Mouse (Mus musculus) forebrain, embryonic 11.5 days (tissue): ENCODE results near the gene Uvrag. TPM values are rescaled to one million over a fixed set of nuclear protein-coding genes. Genes with fewer than 3 reads are reported as not detected.

Source experiments
- ATAC-seq: fragments of 200-750 bp; cut with Nextera tagmentation; replicated peaks from 2 replicates; pipeline ENCODE4 v1.8.0; 2017; ENCODE audit warnings: moderate TSS enrichment; ENCODE audit not compliant: low FRiP score
- DNase-seq: peaks from one replicate; pipeline ENCODE4 v3.0.0-alpha.2; 2017; ENCODE audit warnings: low spot score
- H3K27ac ChIP-seq: fragments of 300-500 bp; sonication (generic); 2 replicates; pipeline ENCODE4 v1.5.1; 2014; ENCODE audit warnings: low read depth, low read length
- H3K27me3 ChIP-seq: fragments of 300-500 bp; sonication (generic); 2 replicates; pipeline ENCODE4 v1.6.1; 2014; ENCODE audit warnings: mild to moderate bottlenecking, low read length, mixed read lengths; ENCODE audit not compliant: control insufficient read depth, insufficient read depth
- H3K36me3 ChIP-seq: fragments of 300-500 bp; sonication (generic); 2 replicates; pipeline ENCODE4 v1.6.1; 2014; ENCODE audit warnings: mild to moderate bottlenecking, low read length, moderate library complexity, mixed read lengths; ENCODE audit not compliant: control insufficient read depth, insufficient read depth
- H3K4me1 ChIP-seq: fragments of 300-500 bp; sonication (generic); replicated peaks from 2 replicates; pipeline ENCODE4 v1.6.1; 2014; ENCODE audit warnings: low read length, mixed read lengths; ENCODE audit not compliant: control insufficient read depth, insufficient read depth
- H3K4me2 ChIP-seq: fragments of 300-500 bp; sonication (generic); 2 replicates; pipeline ENCODE4 v1.6.1; 2014; ENCODE audit warnings: low read depth, mild to moderate bottlenecking, low read length, moderate library complexity, mixed read lengths; ENCODE audit not compliant: severe bottlenecking
- H3K4me3 ChIP-seq: fragments of 300-500 bp; sonication (generic); 2 replicates; pipeline ENCODE4 v1.5.1; 2014; ENCODE audit warnings: low read depth, low read length
- H3K9ac ChIP-seq: fragments of 300-500 bp; sonication (generic); 2 replicates; pipeline ENCODE4 v1.6.1; 2014; ENCODE audit warnings: low read length
- H3K9me3 ChIP-seq: fragments of 300-500 bp; sonication (generic); 2 replicates; pipeline ENCODE4 v1.6.1; 2016; ENCODE audit warnings: low read length, mixed read lengths; ENCODE audit not compliant: control insufficient read depth
- WGBS: fragments of 180-500 bp; shearing (Covaris S2); extraction: QIAGEN DNeasy Blood & Tissue Kit; methylation state at CpG from one replicate; pipeline ENCODE4 v1.1.7; 2014; 5-methylcytosine and 5-hydroxymethylcytosine counted together
- polyA plus RNA-seq: library from polyadenylated mRNA; unstranded; fragments of >200 nt; fragmentation: Nextera tagmentation; extraction: Ambion mirVana; gene quantifications from 2 replicates; pipeline ENCODE4 v1.2.1, GENCODE M21; 2014

The Uvrag gene
- polyA plus RNA-seq, 1 experiment from 2014 or later, result 12.2 TPM

GRCm38 (mm10) chr7:98937079-98937813 is 203.7 kb downstream of the Uvrag start:
- H3K4me2 ChIP-seq, result no peak overlapping the region
- no peaks in the 10 kb centered on the region for H3K27me3 ChIP-seq
- DNase-seq (no peak), ATAC-seq (no peak)
- no peak overlapping the region for H3K9ac ChIP-seq
- H3K4me3 ChIP-seq, result no peak overlapping the region
- no peaks in the 10 kb centered on the region for H3K4me1 ChIP-seq
- 70% methylated on average over 20 of the region's 20 CpGs for WGBS
- H3K36me3 ChIP-seq, result no peaks in the 10 kb centered on the region
- no peaks in the 10 kb centered on the region for H3K9me3 ChIP-seq
- no peak overlapping the region for H3K27ac ChIP-seq

GRCm38 (mm10) chr7:98935757-98936156 is 205.2 kb downstream of the Uvrag start:
- DNase-seq, result no peak
- ATAC-seq, result no peak

GRCm38 (mm10) chr7:98935193-98935592 is 205.7 kb downstream of the Uvrag start:
- whole genome bisulfite sequencing, result 86% methylated on average over 10 of the region's 10 CpGs

More at GRCm38 (mm10) chr7:98935757-98936156, 205.2 kb downstream of the Uvrag start:
- H3K4me3 ChIP-seq, result no peak overlapping the region
- H3K36me3 ChIP-seq, result no peaks in the 10 kb centered on the region
- H3K27me3 ChIP-seq, result no peaks in the 10 kb centered on the region
- no peak overlapping the region for H3K9ac ChIP-seq
- no peaks in the 10 kb centered on the region for H3K4me1 ChIP-seq
- no peak overlapping the region for H3K27ac ChIP-seq
- 85% methylated on average over 6 of the region's 6 CpGs for WGBS
- no peaks in the 10 kb centered on the region for H3K9me3 ChIP-seq
- H3K4me2 ChIP-seq, result no peak overlapping the region

GRCm38 (mm10) chr7:98928336-98929025 is 212.5 kb downstream of the Uvrag start:
- DNase-seq, result no peak
- no peak overlapping the region for H3K4me2 ChIP-seq
- H3K27me3 ChIP-seq, result no peaks in the 10 kb centered on the region
- H3K9me3 ChIP-seq, result no peaks in the 10 kb centered on the region
- 67% methylated on average over 7 of the region's 7 CpGs for WGBS
- H3K4me3 ChIP-seq, result no peak overlapping the region
- no peaks in the 10 kb centered on the region; the same call in 1 of the 2 replicates for H3K4me1 ChIP-seq
- no peak overlapping the region for H3K27ac ChIP-seq
- H3K9ac ChIP-seq, result no peak overlapping the region
- ATAC-seq, result no peak
- no peaks in the 10 kb centered on the region for H3K36me3 ChIP-seq

More at GRCm38 (mm10) chr7:98935193-98935592, 205.7 kb downstream of the Uvrag start:
- no peak overlapping the region for H3K4me3 ChIP-seq
- no peaks in the 10 kb centered on the region for H3K27me3 ChIP-seq
- H3K4me1 ChIP-seq, result no peaks in the 10 kb centered on the region
- ATAC-seq, result no peak
- H3K4me2 ChIP-seq, result no peak overlapping the region
- no peak overlapping the region for H3K9ac ChIP-seq
- DNase-seq, result no peak
- no peak overlapping the region for H3K27ac ChIP-seq
- no peaks in the 10 kb centered on the region for H3K36me3 ChIP-seq
- no peaks in the 10 kb centered on the region for H3K9me3 ChIP-seq

GRCm38 (mm10) chr7:98926906-98927528 is 213.9 kb downstream of the Uvrag start:
- DNase-seq (no peak), ATAC-seq (no peak)
- Histone ChIP-seq H3K4me1 (no peaks in the 10 kb centered on the region; the same call in 1 of the 2 replicates), H3K9me3 (no peaks in the 10 kb centered on the region), H3K9ac (no peak overlapping the region), H3K27ac (no peak overlapping the region), H3K4me2 (no peak overlapping the region), H3K36me3 (no peaks in the 10 kb centered on the region), H3K4me3 (no peak overlapping the region), H3K27me3 (no peaks in the 10 kb centered on the region)
- 69% methylated on average over 10 of the region's 10 CpGs for WGBS

- Histone ChIP-seq H3K27me3 (no peaks in the 10 kb centered on the region), H3K4me1 (no peaks in the 10 kb centered on the region; the same call in 1 of the 2 replicates), H3K4me3 (no peak overlapping the region), H3K27ac (no peak overlapping the region), H3K9ac (no peak overlapping the region), H3K36me3 (no peaks in the 10 kb centered on the region), H3K9me3 (no peaks in the 10 kb centered on the region), H3K4me2 (no peak overlapping the region)
- WGBS, result 61% methylated on average over 18 of the region's 18 CpGs
- ATAC-seq (no peak), DNase-seq (no peak)
These were observed 216.5 kb downstream of the Uvrag start for GRCm38 (mm10) chr7:98924380-98924869.

GRCm38 (mm10) chr7:98922984-98923383 is 218.0 kb downstream of the Uvrag start:
- H3K36me3 ChIP-seq, result no peaks in the 10 kb centered on the region
- no peak for DNase-seq
- no peaks in the 10 kb centered on the region; the same call in 1 of the 2 replicates for H3K4me1 ChIP-seq
- H3K4me2 ChIP-seq, result no peak overlapping the region
- no peaks in the 10 kb centered on the region for H3K9me3 ChIP-seq
- ATAC-seq, result no peak
- no peak overlapping the region for H3K9ac ChIP-seq
- 90% methylated on average over 5 of the region's 5 CpGs for WGBS
- H3K27me3 ChIP-seq, result no peaks in the 10 kb centered on the region
- H3K27ac ChIP-seq, result no peak overlapping the region
- no peak overlapping the region for H3K4me3 ChIP-seq

- Histone ChIP-seq H3K27ac (no peak overlapping the region), H3K36me3 (no peaks in the 10 kb centered on the region), H3K27me3 (no peaks in the 10 kb centered on the region), H3K4me3 (no peak overlapping the region), H3K9ac (no peak overlapping the region), H3K4me1 (no peaks in the 10 kb centered on the region), H3K9me3 (no peaks in the 10 kb centered on the region), H3K4me2 (no peak overlapping the region)
- WGBS, result 93% methylated on average over 5 of the region's 5 CpGs
- DNase-seq (no peak), ATAC-seq (no peak)
These were observed 223.5 kb downstream of the Uvrag start for GRCm38 (mm10) chr7:98917407-98917806.
